Mouse (Mus musculus) bone marrow macrophage, adult 2 months (primary cell): ENCODE measurements around the gene Btbd16. TPM values are rescaled to one million over a fixed set of nuclear protein-coding genes. Genes with fewer than 3 reads are reported as not detected.

Experiments
- H3K27ac ChIP-seq: 2 replicates; pipeline ENCODE4 v1.5.1; 2012; ENCODE audit warnings: low read depth, low read length; ENCODE audit not compliant: insufficient read depth
- H3K4me1 ChIP-seq: 2 replicates; pipeline ENCODE4 v1.6.1; 2012; ENCODE audit warnings: low read length; ENCODE audit not compliant: control insufficient read depth, insufficient read depth
- H3K4me3 ChIP-seq: 2 replicates; pipeline ENCODE4 v1.5.1; 2012; ENCODE audit warnings: mild to moderate bottlenecking, low read length, moderate library complexity; ENCODE audit not compliant: insufficient read depth
- CTCF ChIP-seq: IDR thresholded peaks from 2 replicates; pipeline ENCODE4 v1.5.1; 2012; ENCODE audit warnings: low read depth, mild to moderate bottlenecking, low read length, moderate library complexity
- POLR2A ChIP-seq: IDR thresholded peaks from 2 replicates; pipeline ENCODE4 v1.6.1; 2012; ENCODE audit warnings: mild to moderate bottlenecking, low read depth, low read length, borderline replicate concordance
- polyA plus RNA-seq: library from polyadenylated mRNA; stranded (reverse); fragments of >200 nt; gene quantifications from 2 replicates; pipeline ENCODE4 v1.2.4, GENCODE M21; 2012; ENCODE audit not compliant: missing spikeins, insufficient read depth, insufficient read length

The Btbd16 gene
- polyA plus RNA-seq, 1 experiment = not detected

- TF ChIP-seq POLR2A (no peak), CTCF (no peak)
- Histone ChIP-seq H3K27ac (no peak overlapping the region), H3K4me3 (peak overlapping the region; percentile 17; the same call in 1 of the 2 replicates), H3K4me1 (peaks cover 12% of the 10 kb centered on the region)
Observed at GRCm38 (mm10) chr7:130867256-130867655, 93.4 kb downstream of the Btbd16 start.

Other genes with a start within 250 kb of the Btbd16 start
- 55.3 and 65.1 TPM in 2 replicates for gene Nsmce4a, start 201.0 kb upstream of the Btbd16 start, polyA plus RNA-seq
- 2.9 and 3.9 TPM in 2 replicates for gene Tacc2, start 196.6 kb upstream of the Btbd16 start, polyA plus RNA-seq
- 35.7 and 37.8 TPM in 2 replicates for gene Plekha1, start 91.7 kb downstream of the Btbd16 start, polyA plus RNA-seq
- gene Htra1, start 162.0 kb downstream of the Btbd16 start, polyA plus RNA-seq = 0.84 and 1.5 TPM in 2 replicates